Comparison of ENCODE assay signal across 26 mouse cellular contexts in the genomic region with DNA sequence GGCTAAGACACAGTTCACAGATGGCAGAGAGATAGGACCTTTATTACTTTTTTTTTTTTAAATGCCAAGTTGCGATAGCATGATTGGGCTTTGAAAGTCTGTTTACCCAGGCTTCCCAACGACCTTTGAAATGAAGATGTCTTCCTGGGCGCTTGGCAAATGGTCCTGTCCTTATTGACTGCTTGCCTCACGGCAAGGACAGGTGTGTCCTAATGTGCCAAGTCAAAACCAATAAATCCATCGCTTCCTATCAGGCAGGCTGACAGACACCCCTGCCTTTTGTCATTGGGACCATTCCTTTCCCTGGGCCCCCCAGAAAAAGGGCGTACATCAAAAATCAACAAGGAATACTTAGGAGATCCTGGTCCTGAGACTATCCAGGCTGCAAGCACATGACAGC. TPM values are rescaled to one million over a fixed set of nuclear protein-coding genes. Genes with fewer than 3 reads are reported as not detected.
DNase-seq lines count a peak whose midpoint lies in the region; ATAC-seq and TF ChIP-seq lines count a peak whose summit lies in the region.
"Had no signal": no experiment of that assay in that cellular context is flagged by ENCODE, and none has a peak within 500 bp of the region (broad histone marks: within the 10 kb centered on the region; RNA-seq: fewer than 3 reads in every experiment).

No protein-coding gene starts in this region.

- no peak overlapping the region for H3K4me2 ChIP-seq in heart, embryonic 12.5 days
- H3K4me2 ChIP-seq in hindbrain, embryonic 12.5 days (replicated peaks), result no peak overlapping the region
- peak overlapping the region; percentile 48; the same call in 1 of the 2 replicates for H3K4me2 ChIP-seq in neural tube, embryonic 12.5 days (replicated peaks)
- H3K4me2 ChIP-seq in neural tube, embryonic 15.5 days, result no peak overlapping the region
- H3K4me2 ChIP-seq: hindbrain, embryonic 15.5 days; intestine, embryonic 15.5 days had no signal

- H3K36me3 ChIP-seq in heart, embryonic 12.5 days, result peaks cover 9% of the 10 kb centered on the region
- peaks cover 28% of the 10 kb centered on the region for H3K36me3 ChIP-seq in hindbrain, embryonic 10.5 days
- H3K36me3 ChIP-seq in hindbrain, embryonic 12.5 days, result 0 out of 2 replicates have a peak, but pooled peaks cover 5% of the 10 kb centered on the region
- peaks cover 12% of the 10 kb centered on the region; the same call in 1 of the 2 replicates for H3K36me3 ChIP-seq in neural tube, embryonic 12.5 days
- no peaks in the 10 kb centered on the region for H3K36me3 ChIP-seq in neural tube, embryonic 15.5 days
- H3K36me3 ChIP-seq: forebrain, embryonic 10.5 days; G1E; hindbrain, embryonic 15.5 days; intestine, embryonic 15.5 days had no signal

- peak overlapping the region; percentile 55; the same call in 1 of the 2 replicates for H3K27ac ChIP-seq in heart, embryonic 12.5 days (ENCODE audit: poor library complexity, severe bottlenecking)
- peak overlapping the region; percentile 45; the same call in 1 of the 2 replicates for H3K27ac ChIP-seq in hindbrain, embryonic 10.5 days
- H3K27ac ChIP-seq in hindbrain, embryonic 12.5 days, result no peak overlapping the region
- H3K27ac ChIP-seq in layer of hippocampus, adult 2 months, result peak overlapping the region; percentile 74
- H3K27ac ChIP-seq in neural tube, embryonic 12.5 days, result no peak overlapping the region
- no peak overlapping the region for H3K27ac ChIP-seq in neural tube, embryonic 15.5 days (replicated peaks)
- H3K27ac ChIP-seq: forebrain, embryonic 10.5 days; forebrain, embryonic 13.5 days; hindbrain, embryonic 15.5 days; intestine, embryonic 15.5 days had no signal

- H3K9ac ChIP-seq in heart, embryonic 12.5 days, result no peak overlapping the region
- H3K9ac ChIP-seq in hindbrain, embryonic 12.5 days, result no peak overlapping the region
- H3K9ac ChIP-seq in neural tube, embryonic 12.5 days, result no peak overlapping the region
- H3K9ac ChIP-seq in neural tube, embryonic 15.5 days (replicated peaks), result no peak overlapping the region
- H3K9ac ChIP-seq: forebrain, embryonic 13.5 days; hindbrain, embryonic 15.5 days; intestine, embryonic 15.5 days had no signal

- peaks cover 53% of the 10 kb centered on the region for H3K4me1 ChIP-seq in heart, embryonic 12.5 days (replicated peaks)
- peaks cover 40% of the 10 kb centered on the region for H3K4me1 ChIP-seq in hindbrain, embryonic 10.5 days (replicated peaks)
- peaks cover 36% of the 10 kb centered on the region for H3K4me1 ChIP-seq in hindbrain, embryonic 12.5 days
- H3K4me1 ChIP-seq in neural tube, embryonic 12.5 days, result peaks cover 35% of the 10 kb centered on the region
- H3K4me1 ChIP-seq in neural tube, embryonic 15.5 days, result peaks cover 19% of the 10 kb centered on the region
- H3K4me1 ChIP-seq: intestine, embryonic 15.5 days had no signal

- TF ChIP-seq CTCF in layer of hippocampus, adult 2 months (conservative IDR thresholded peaks at IDR 0.05), result no peak

- no peak overlapping the region for H3K4me3 ChIP-seq in heart, embryonic 12.5 days
- H3K4me3 ChIP-seq in hindbrain, embryonic 10.5 days, result no peak overlapping the region
- no peak overlapping the region for H3K4me3 ChIP-seq in hindbrain, embryonic 12.5 days
- H3K4me3 ChIP-seq in layer of hippocampus, adult 2 months, result no peak overlapping the region
- H3K4me3 ChIP-seq in neural tube, embryonic 12.5 days, result no peak overlapping the region
- H3K4me3 ChIP-seq in neural tube, embryonic 15.5 days (replicated peaks), result no peak overlapping the region
- H3K4me3 ChIP-seq: forebrain, embryonic 10.5 days; forebrain, embryonic 13.5 days; heart, embryonic 10.5 days; hindbrain, embryonic 15.5 days; intestine, embryonic 15.5 days had no signal

- no peaks in the 10 kb centered on the region for H3K9me3 ChIP-seq in heart, embryonic 12.5 days (replicated peaks)
- no peaks in the 10 kb centered on the region for H3K9me3 ChIP-seq in hindbrain, embryonic 10.5 days
- no peaks in the 10 kb centered on the region for H3K9me3 ChIP-seq in hindbrain, embryonic 12.5 days (replicated peaks)
- no peaks in the 10 kb centered on the region for H3K9me3 ChIP-seq in neural tube, embryonic 12.5 days
- no peaks in the 10 kb centered on the region for H3K9me3 ChIP-seq in neural tube, embryonic 15.5 days (replicated peaks)
- H3K9me3 ChIP-seq: forebrain, embryonic 10.5 days; forebrain, embryonic 13.5 days; heart, embryonic 10.5 days; hindbrain, embryonic 15.5 days; intestine, embryonic 15.5 days had no signal

- DNase-seq in heart, postnatal 36 days, result no peak
- DNase-seq in hindbrain, embryonic 10.5 days (ENCODE audit: low spot score), result no peak
- no peak for DNase-seq in layer of hippocampus, adult 2 months (ENCODE audit: low spot score in 2 of 2)
- DNase-seq in layer of hippocampus, postnatal 36 days, result no peak
- DNase-seq: adrenal gland, postnatal 10 days; adrenal gland, postnatal 36 days; B cell, adult 2 months; cerebellum, adult 18-20 months; cerebellum, adult 9-10 months; cerebellum, postnatal 14 days; gastrocnemius, postnatal 10 days; gastrocnemius, postnatal 36 days; kidney, adult 11 months had no signal

- no peaks in the 10 kb centered on the region for H3K27me3 ChIP-seq in heart, embryonic 12.5 days (replicated peaks)
- H3K27me3 ChIP-seq in hindbrain, embryonic 10.5 days (ENCODE audit: insufficient read depth, poor library complexity, severe bottlenecking), result peaks cover 4% of the 10 kb centered on the region; the same call in 1 of the 2 replicates
- peaks cover 1% of the 10 kb centered on the region; the same call in 1 of the 2 replicates for H3K27me3 ChIP-seq in hindbrain, embryonic 12.5 days
- H3K27me3 ChIP-seq in neural tube, embryonic 12.5 days (replicated peaks), result no peaks in the 10 kb centered on the region
- H3K27me3 ChIP-seq in neural tube, embryonic 15.5 days (replicated peaks), result no peaks in the 10 kb centered on the region
- H3K27me3 ChIP-seq: hindbrain, embryonic 15.5 days; intestine, embryonic 15.5 days; Patski had no signal

- intact Hi-C loops in heart, postnatal 36 days (cut with DNase I), result no loop called here

- WGBS in heart, embryonic 12.5 days, result 77% methylated on average over 6 of the region's 6 CpGs
- WGBS in hindbrain, embryonic 10.5 days, result 82% methylated on average over 6 of the region's 6 CpGs
- 77% methylated on average over 6 of the region's 6 CpGs for WGBS in hindbrain, embryonic 12.5 days
- 64% methylated on average over 6 of the region's 6 CpGs for WGBS in neural tube, embryonic 12.5 days
- 44% methylated on average over 6 of the region's 6 CpGs for WGBS in neural tube, embryonic 15.5 days

- no peak for ATAC-seq in heart, embryonic 12.5 days (ENCODE audit: insufficient number of reproducible peaks, low FRiP score)
- ATAC-seq in hindbrain, embryonic 12.5 days (ENCODE audit: low FRiP score), result no peak
- ATAC-seq in neural tube, embryonic 12.5 days (ENCODE audit: low FRiP score, low read depth), result no peak
- ATAC-seq in neural tube, embryonic 15.5 days (ENCODE audit: low FRiP score), result no peak
- ATAC-seq: forebrain, embryonic 13.5 days; forebrain, embryonic 16.5 days; intestine, embryonic 15.5 days; Patski had no signal

RNA-seq across cellular contexts. Expression of gene Prox1, which starts 22.7 kb away (rescaled TPM):
- 26.5 and 29.6 TPM in 2 replicates for polyA plus RNA-seq in heart, embryonic 12.5 days (2016; fragmentation: Nextera tagmentation; extraction: Ambion mirVana)
- 10 to 100 TPM; 38.8 to 57.1 TPM for total RNA-seq in heart, postnatal 36 days (2021)
- polyA plus RNA-seq in hindbrain, embryonic 10.5 days (2016; fragmentation: Nextera tagmentation; extraction: Ambion mirVana), result 7.5 and 9.4 TPM in 2 replicates
- polyA plus RNA-seq in hindbrain, embryonic 12.5 days (2016; fragmentation: Nextera tagmentation; extraction: Ambion mirVana), result 10.8 and 12.5 TPM in 2 replicates
- total RNA-seq in layer of hippocampus, adult 2 months (2021), result 100 to 1,000 TPM; 102 to 112 TPM
- 100 to 1,000 TPM in 1 of 2 experiments, 10 to 100 TPM in 1; 94.4 to 114 TPM for total RNA-seq in layer of hippocampus, postnatal 36 days (2021)
- 17.7 and 18.6 TPM in 2 replicates for polyA plus RNA-seq in neural tube, embryonic 12.5 days (2016; fragmentation: Nextera tagmentation; extraction: Ambion mirVana)
- 9.1 and 9.7 TPM in 2 replicates for polyA plus RNA-seq in neural tube, embryonic 15.5 days (2015; fragmentation: Nextera tagmentation; extraction: Ambion mirVana)
- total RNA-seq: granulocyte monocyte progenitor cell, adult 5-6 weeks had no signal
- polyA plus RNA-seq: G1E had no signal

Comparison
In these comparisons a context has a peak if more than half of its experiments do, and no peak if none do; other contexts are left out.
1. H3K27ac ChIP-seq: peak in heart, embryonic 12.5 days (single experiment), hindbrain, embryonic 10.5 days (single experiment) and layer of hippocampus, adult 2 months (single experiment); none in hindbrain, embryonic 12.5 days (single experiment), neural tube, embryonic 12.5 days (single experiment) and neural tube, embryonic 15.5 days (single experiment).